Mouse (Mus musculus) A20 (cell line): ENCODE results near the gene Vmn1r208.
"Not testable (repeated sequence)": the region's sequence is repeated elsewhere in the genome, so short reads cannot be mapped to it uniquely, and the experiment has no call there.

ENCODE experiments used
- DNase-seq: peaks from one replicate; pipeline ENCODE4 v3.0.0-alpha.2; 2011; ENCODE audit warnings: low read depth, low spot score

The Vmn1r208 gene

GRCm38 (mm10) chr13:22777300-22777699 is at the start of gene Vmn1r208:
Gene Vmn1r208, minus strand, starts transcription at chr13:22777400.
- DNase-seq, result not testable (repeated sequence)

DNA sequence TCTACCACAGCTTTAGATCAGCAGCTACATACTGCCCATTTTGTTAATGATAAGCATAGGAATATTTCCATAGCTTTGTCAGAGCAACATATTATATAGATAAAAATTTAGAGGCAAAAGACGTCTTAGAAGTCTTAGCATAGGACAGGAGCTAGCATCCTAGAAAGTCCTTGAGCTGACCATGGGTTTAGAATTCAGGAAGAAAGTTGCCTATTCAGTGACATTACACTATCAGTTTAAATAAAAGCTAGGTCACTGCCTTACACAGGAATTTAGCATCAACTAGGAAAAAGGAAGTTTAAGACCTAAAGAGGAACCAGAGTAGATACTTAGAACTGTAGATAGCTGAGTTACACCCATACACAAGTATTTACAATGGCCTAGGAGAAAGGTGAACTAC is 44.4 kb upstream of the Vmn1r208 start:
- DNase-seq, result not testable (repeated sequence)

DNA sequence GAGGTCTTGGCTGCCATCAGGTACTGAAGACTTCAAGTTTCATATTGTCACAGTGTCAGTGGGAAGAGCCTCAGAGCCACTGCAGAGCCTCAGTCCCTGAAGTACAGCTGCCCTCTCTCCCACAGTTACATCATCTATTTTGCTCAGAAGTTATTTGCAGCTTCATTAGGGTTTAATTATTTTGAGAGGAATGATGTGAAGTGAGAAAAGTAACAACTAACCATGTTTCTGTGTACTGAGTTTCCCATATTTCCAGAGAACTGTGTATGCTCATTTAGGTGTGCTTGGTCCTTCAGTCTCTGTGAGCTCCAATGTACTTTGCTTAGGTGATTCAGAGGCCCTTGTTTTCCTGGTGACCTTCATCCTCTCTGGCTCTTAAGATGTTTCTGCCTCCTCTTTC is 32.4 kb upstream of the Vmn1r208 start, which contains the start of gene Vmn1r209:
Gene Vmn1r209 (minus strand): TSS at position 101 of the 400 bp plus-strand sequence.
- not testable (repeated sequence) for DNase-seq

GRCm38 (mm10) chr13:22788096-22788495 is 10.9 kb upstream of the Vmn1r208 start:
- DNase-seq, result not testable (repeated sequence)

DNA sequence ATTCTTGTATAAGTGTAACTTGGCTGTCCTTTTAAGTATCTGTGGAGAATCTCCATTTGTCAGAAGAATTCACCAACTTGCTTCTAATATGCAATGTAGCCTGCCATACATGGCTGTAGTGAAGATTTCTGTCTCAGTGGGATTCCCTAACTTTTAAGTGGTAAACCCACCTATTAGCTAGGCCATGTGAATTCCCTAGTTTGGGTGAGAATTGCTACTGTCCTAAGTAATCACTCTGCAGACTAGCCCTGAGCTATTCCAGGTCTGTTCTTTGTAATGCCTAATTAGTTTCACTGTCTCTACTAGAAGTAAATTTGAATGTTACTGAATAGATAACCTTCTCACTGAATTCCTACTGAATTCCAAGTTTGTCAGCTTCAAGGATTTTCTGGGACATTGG is 7.0 kb upstream of the Vmn1r208 start:
- DNase-seq, result not testable (repeated sequence)

GRCm38 (mm10) chr13:22771592-22771991 is 5.6 kb downstream of the Vmn1r208 start:
- DNase-seq, result not testable (repeated sequence)

- DNase-seq, result peak; percentile 24
Observed at GRCm38 (mm10) chr13:22747524-22747923, 29.7 kb downstream of the Vmn1r208 start.

DNA sequence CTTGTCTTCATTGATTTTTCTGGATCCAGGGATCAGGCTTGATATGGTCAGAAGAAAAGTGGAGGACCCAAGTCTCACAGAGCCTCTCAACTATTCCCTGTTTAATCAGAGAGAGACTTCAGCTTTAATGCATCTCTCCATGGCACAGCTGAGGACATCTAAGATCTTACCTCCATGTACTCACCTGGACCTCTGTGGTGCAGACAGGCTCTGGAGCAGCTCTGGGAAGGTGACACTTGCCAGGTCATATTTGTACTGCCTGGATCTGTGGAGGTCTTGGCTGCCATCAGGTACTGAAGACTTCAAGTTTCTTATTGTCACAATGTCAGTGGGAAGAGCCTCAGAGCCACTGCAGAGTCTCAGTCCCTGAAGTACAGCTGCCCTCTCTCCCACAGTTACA is 47.7 kb downstream of the Vmn1r208 start, which contains the start of gene Vmn1r207-ps:
Gene Vmn1r207-ps (minus strand): TSS at position 101 of the 400 bp plus-strand sequence.
- DNase-seq, result not testable (repeated sequence)
